Mouse (Mus musculus) thymus, postnatal 10 days (tissue): ENCODE measurements around the gene Gm6793.

Source experiments
- DNase-seq, 2 experiments: peaks; one replicate each; pipeline ENCODE4 v3.0.0; 2021; ENCODE audit warnings: low spot score in 2 of 2

Gene Gm6793

GRCm38 (mm10) chr8:112014936-112015335, at the start of gene Gm6793:
Gene Gm6793 (minus strand): TSS chr8:112015036.
- no peak for DNase-seq

GRCm38 (mm10) chr8:112061372-112061771, 46.5 kb upstream of the Gm6793 start:
- peak in 1 of 2 experiments; percentile 37 for DNase-seq

DNA sequence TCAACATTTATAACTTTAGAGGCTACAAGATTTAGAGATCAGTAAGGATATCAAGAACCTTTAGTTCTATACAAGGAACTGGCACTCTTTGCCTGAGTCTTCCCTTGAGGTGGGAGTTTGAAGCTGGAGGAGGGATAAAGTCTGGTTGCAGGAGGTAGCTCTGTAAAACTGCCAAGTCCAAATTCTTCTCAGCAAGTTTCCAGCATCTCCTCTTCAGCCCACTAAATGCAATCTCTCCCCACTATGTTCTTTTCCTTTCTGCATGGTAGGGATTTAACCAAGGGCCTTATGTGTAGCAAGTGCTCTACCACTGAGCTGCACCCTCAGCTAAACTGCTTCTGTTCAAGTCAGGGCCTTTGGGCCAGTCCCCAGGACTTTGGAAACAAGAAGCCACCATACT, 39.6 kb upstream of the Gm6793 start:
- no peak for DNase-seq

DNA sequence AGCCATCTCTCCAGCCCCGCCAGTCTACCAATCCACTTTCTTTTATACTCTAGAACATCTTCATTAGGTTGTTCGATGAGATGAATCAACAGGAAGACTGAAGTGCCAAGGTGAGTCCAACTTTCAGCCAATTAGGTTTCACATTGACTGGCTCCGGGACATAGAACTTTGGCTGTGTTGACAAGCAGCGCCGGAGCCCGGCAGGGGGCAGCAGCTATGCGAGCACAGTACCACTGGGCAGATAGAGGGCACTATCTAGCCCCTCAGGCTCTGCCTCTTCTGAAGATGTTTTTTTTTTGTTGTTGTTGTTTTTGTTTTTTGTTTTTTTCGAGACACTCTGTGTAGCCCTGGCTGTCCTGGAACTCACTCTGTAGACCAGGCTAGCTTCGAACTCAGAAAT, 36.7 kb upstream of the Gm6793 start:
- DNase-seq, result no peak

- DNase-seq, result no peak
These were observed 35.1 kb upstream of the Gm6793 start for GRCm38 (mm10) chr8:112049984-112050383.

GRCm38 (mm10) chr8:112048293-112048692, 33.5 kb upstream of the Gm6793 start:
- DNase-seq, result no peak

DNA sequence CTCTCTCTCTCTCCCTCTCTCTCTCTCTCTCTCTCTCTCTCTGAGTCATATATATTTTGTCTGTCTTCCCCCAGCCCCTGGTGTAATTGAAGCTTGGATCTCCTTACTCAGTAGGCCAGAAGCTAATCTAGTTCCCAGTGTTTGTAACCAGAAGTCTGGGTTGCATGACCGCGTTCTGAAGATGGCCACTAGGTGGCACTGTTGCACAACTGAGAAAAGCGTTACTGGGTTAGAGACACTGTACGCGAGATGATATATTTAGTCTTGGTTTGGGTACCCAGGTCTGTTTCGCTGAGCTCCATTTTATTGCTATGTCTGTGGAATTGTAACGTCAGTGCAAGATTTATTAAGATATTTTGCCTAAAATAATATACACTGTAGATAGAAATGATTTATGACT, 31.1 kb upstream of the Gm6793 start:
- DNase-seq, result peak; percentile 37 to 75

- peak in 1 of 2 experiments; percentile 9 for DNase-seq
These were observed 30.3 kb upstream of the Gm6793 start for GRCm38 (mm10) chr8:112045182-112045581.

GRCm38 (mm10) chr8:112037521-112037920, 22.7 kb upstream of the Gm6793 start:
- DNase-seq, result no peak

- DNase-seq, result peak in 1 of 2 experiments; percentile 34
These were observed 19.8 kb upstream of the Gm6793 start for GRCm38 (mm10) chr8:112034603-112035002.

DNA sequence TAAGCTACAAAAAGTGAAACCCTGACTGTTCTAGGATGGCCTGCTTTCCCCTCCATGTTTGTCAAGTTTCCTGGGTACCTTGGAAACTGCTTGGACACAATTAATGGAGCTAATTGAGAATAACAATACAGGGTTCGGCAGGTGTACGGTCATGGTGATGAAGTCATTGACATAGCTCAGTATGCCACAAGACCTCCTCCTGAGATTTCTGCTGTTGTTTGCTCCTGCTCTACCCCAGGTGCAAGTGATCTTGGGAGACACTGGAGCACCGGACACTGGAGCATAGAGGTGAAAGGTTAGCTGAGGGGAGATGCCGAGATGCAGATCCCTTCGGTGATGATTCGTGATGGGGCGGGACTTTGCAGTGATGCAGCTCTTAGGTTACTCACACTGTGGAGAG, 18.2 kb upstream of the Gm6793 start:
- no peak for DNase-seq

GRCm38 (mm10) chr8:112030663-112031062, 15.8 kb upstream of the Gm6793 start:
- DNase-seq, result no peak

DNA sequence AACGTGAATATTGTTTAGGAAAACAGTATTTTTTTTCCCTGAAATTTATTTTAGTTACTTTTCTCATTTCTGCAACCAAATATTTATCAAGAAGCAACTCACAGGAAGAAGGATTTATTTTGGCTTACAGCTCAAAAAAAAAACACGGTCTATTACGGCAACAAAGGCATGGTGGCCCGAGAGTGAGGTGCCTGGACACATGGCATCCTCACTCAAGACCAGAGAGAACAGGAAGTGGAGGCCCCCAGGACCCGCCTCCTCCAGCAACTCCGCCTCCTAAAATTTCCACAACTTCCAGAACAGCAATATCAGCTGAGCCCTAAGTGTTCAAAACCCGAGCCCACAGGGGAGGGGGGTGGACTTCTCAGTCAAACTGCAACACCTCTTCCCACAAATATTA, 14.6 kb upstream of the Gm6793 start:
- no peak for DNase-seq

GRCm38 (mm10) chr8:112011816-112012242, 3.0 kb downstream of the Gm6793 start:
- peak; percentile 42 to 44 for DNase-seq

DNA sequence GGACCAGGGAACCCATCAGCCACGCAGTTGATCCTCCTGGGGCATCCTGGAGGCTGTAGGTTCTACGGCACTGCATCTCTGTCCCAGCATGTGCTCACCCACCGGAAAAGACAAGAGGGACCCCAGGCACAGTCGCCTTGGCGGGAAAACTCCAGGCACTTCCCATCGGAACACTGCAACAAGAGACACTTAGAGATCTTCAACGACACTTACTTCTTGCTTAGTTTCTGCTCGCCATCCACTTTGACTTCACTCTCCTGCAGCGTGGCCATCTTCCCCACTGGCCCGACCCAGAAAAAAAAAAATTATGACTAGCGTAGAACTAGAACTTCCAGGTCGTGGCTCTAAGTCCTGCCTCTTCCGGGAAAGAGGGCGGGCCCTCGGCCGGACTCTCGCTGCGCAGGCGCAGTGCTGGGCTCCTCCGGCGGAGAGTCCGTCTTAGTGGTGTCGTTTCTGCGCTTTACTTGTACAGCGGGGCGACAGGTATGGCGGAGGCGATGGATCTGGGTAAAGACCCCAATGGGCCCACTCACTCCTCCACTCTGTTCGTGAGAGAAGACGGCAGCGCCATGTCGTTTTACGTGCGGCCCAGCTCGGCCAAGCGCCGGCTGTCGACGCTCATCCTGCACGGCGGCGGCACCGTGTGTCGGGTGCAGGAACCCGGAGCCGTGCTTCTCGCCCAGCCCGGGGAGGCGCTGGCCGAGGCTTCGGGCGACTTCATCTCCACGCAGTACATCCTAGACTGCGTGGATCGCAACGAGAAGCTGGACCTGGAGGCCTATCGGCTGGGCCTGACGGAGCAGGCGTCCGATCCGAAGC, 3.6 kb downstream of the Gm6793 start, which contains the start of the genes Kars and Terf2ip:
TSS of gene Kars (minus strand) at position 327 of the 819 bp plus-strand sequence.
TSS of gene Terf2ip (plus strand) at position 402 of the 819 bp plus-strand sequence.
- DNase-seq, result peak; percentile 85 to 88

GRCm38 (mm10) chr8:112009558-112009957, 5.3 kb downstream of the Gm6793 start:
- DNase-seq, result no peak

DNA sequence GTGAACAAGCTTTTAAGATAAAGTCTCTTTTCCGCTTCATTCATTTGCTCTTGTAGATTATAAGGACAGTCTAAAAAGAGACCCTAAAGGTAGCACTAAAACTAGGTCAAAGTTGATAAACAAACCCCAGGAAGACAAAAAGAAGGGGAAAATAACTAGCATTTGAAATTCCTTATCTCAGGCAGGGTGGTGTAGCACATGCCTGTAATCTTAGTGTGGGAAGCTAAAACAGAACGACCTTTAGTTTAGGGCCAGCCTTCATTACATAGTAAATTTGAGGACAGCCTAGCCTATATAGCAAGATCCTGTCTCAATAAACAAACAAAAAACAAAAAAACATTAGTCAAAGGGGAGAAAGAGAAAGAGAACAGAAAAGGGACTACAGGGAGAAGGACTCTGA, 7.2 kb downstream of the Gm6793 start:
- no peak for DNase-seq

- no peak for DNase-seq
These were observed 9.2 kb downstream of the Gm6793 start for GRCm38 (mm10) chr8:112005601-112006000.

DNA sequence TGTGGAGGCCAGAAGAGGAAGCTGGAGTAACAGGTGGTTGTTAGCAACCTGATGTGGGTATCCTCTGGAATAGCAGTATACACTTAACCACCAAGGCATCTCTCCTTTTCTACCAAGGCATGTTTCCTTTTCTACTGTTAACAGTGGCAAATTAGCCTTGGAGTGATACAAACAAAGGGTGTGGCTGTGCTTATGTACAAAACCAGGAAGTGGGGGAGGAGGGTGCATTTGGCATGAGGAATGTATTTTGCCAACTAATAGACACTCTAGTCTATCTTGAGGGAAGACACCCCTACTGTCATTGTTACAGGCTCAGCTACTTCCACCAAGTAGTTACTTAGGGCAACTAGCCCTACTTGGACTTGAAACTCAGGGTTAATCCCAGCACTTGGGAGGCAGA, 10.1 kb downstream of the Gm6793 start:
- DNase-seq, result no peak

DNA sequence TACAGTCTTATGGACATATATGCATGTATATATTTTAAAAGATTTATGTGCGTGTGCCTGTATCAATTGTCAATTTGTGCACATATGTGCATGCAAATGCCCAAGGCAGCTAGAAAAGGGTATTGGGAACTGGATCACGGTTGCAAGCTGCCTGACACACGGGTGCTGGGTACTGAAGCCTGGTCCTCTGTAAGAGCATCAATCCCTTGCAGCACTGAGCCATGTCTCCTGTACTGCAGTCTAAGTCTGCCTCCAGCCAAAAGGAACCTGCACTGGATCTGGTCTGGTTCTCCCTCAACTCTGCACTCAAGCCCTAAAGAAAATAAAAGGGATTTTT, 22.2 kb downstream of the Gm6793 start:
- DNase-seq, result no peak

GRCm38 (mm10) chr8:111992013-111992702, 22.7 kb downstream of the Gm6793 start, which contains the start of gene Adat1:
Gene Adat1 (minus strand): TSS chr8:111992302.
- peak; percentile 77 to 82 for DNase-seq

GRCm38 (mm10) chr8:111991278-111991677, 23.6 kb downstream of the Gm6793 start:
- no peak for DNase-seq

DNA sequence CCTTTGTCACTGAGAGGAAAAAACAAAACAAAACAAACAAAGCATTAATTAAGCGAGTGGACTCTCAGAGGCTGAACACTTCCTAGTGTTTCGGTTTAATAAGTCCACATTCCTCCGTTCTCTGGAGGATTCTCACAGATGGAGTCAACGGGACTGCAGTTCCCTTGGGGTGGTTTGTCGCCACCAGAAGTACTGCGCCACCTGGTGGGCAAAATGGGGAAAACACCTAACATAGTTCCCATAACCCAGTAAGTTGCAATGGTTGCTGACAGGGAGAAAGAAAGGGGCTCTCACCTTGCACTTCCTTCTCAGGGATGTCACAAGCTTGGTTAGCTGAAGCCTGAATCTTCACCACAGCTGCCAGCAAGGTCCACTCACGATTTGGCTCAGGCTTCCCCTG, 24.9 kb downstream of the Gm6793 start:
- peak; percentile 51 to 79 for DNase-seq
